Mouse (Mus musculus): ENCODE results near the gene Olfr368. TPM values are rescaled to one million over a fixed set of nuclear protein-coding genes. Genes with fewer than 3 reads are reported as not detected.
A peak's percentile ranks its signal among the peaks of the same experiment; 100 is the strongest.

The Olfr368 gene
- total RNA-seq (2015), result not detected in 2 replicates
- not detected in 2 replicates for total RNA-seq (2017)

DNA sequence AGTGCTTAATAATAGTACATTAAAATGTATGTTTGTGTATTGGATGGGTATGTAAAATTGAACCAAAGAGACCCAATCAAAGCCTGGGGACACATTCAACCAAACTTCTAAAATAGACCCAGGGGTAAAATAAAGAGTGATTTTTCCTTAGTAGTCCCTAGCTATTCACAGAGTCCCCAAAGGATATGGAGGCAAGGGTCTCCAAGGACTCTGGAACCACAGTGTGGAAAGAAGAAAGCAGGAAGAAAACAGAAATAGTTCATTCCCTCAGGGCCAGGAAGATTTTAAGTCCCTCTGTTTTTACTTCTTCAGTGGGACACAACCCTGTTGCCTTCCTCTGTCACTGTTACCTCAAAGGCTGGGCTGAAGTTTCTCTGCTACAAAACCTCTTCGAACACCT lies at the start of gene Olfr368:
Gene Olfr368 (plus strand): TSS at position 301 of the 400 bp plus-strand sequence.
- ATAC-seq (ENCODE audit: poor library complexity, severe bottlenecking), result no peak

DNA sequence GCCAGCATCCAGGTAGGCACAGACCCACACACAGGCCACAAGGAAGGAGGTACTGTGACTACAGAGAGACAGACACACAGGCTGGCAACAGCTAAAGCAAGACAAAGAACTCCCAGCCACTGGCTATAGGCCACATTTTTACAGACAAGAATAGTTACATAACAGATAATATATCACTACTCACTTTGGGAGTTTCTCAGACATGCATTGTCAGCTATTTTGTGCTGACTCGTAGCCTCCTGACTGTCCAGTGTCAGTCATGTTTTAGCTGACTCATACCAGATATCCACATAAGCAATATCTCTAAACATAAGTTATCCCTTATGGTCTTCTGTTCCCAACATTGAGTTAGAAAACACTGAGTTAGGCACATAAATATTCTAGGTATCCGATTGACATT lies 7.0 kb downstream of the Olfr368 start:
- no peak for ATAC-seq (ENCODE audit: poor library complexity, severe bottlenecking)

DNA sequence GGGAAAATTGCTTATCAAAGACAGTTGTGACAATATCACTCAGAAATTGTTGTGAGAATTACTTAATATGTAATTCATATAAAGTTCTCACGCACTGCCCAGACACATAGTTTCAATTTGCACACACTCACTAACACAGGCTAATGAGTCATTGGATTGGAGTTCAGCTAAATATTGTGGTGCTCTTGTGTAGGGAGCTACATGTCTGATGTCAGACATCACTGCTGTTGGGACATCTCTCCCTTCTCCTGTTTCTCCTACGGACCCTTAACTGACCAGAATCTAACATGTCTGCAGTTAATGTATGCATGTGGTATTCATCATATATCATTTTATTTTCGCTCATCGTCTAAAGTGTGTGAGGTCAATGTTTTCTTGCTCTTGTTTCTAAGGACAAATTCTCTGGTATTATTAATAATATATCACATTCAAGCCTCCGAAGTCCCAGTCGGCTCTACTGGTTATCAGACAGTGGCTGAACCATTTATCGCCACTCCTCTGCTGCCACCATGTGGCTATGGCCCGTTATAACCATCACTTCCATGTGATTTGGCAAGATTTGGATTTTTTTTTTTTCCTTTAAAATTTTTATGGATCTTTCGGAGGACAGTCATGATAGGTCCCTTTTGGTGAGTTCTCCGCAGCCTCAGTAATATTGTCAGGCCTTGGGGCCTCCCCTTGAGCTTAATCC lies 12.3 kb downstream of the Olfr368 start:
- ATAC-seq (ENCODE audit: poor library complexity, severe bottlenecking), result peak; percentile 70; the same call in 1 of the 2 replicates

DNA sequence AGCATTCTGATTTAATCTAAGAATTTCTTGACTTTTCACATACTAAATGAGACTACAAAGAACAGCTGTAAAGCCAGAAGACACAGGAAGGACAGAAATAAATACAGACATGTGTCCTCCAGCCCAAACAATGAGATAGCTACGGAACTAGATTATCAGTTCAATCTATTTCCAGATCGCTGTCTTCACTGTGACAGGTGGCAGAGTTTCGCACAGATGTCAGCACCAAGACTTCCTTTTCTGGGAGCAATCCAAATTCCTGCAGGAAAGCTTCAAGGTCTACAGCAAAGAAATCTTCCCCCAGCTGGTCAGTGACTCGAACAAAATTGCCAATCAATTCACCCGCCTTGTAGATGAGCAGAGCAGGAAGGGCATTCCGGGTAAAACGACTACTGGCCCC lies 25.4 kb downstream of the Olfr368 start:
- ATAC-seq (ENCODE audit: poor library complexity, severe bottlenecking), result no peak

DNA sequence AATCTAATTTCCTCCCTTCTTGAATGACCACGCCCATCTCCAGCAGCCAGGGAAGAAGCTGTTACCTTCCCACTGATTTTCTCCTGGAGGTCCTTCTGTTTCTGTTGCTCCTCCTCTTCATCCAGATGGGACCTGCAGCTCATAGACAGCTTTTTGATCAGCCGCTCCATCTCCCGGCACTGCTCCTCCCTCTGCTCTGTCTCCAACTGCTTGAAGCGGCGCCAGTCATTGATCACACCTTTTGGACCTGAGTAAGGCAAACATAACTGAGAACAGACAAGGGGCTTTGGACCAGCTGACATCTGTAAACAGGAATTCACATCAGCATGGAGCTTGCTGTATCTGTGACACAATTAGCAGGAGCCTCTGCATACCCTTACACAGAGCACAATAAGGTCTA lies 29.3 kb downstream of the Olfr368 start:
- no peak for ATAC-seq (ENCODE audit: poor library complexity, severe bottlenecking)

DNA sequence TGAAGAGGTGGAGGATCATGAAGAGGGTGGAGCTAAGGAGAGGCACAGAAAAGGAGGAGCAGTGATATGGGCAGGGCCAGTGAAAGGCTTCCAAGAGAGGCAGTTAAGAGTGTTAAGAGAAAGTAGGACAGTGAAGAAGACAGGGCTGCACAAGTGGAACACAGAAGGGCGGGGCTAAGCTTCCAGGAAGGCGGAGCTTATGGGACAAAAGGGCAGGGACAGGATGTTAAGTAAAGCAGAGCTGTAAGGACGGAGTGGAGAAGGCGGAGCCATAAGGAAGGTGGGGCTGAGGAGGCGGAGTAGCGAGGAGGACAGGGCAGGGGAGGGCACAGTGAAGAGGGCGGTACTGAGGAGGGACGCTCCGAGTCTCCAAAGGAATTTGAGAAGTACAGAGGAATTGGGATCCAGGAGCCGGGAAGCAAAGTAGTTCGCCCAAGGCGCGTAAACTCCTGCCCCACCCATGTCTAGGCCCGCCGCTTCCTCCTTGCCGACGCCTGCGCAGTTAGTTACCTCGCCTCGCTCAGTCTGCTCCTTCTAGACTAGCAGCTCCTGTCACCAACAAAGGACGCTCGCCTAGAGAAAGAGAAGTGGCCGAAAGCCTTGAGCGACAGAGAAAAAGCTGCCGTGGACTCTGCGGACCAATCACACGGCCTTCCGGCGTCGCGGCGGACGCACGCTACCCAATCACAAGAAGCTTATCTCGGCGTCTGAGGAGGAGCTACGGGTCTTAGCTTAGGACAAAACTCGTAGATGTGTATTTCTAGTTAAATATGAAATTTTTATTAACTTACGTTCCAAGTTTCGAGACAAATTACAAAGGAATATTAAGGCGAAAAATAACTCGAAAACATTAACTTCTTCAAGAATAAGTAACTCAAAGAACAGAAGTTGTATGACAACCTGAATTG lies 32.6 kb downstream of the Olfr368 start, which contains the start of gene Pdcl:
Gene Pdcl (minus strand): TSS at position 700 of the 908 bp plus-strand sequence.
- peak; percentile 92 for ATAC-seq (ENCODE audit: poor library complexity, severe bottlenecking)

DNA sequence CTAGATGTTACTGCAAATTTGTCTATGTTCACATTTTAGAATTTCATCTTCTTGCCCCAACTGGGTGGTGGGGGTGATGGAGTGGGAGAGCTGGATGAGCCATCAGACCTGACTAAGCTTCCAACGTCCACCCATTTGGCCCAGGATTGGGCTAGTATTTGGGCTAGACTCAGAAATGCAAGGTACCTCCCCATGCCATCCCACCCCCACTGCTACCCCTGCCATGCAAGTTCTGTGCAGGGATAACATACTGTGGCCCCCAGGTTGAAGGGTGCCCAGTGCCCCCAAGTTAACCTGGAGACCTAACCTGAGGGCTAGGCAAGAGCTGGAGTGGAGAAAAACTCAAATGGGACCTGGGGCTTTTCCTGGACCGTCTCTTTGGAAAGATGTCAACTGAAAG lies 33.6 kb downstream of the Olfr368 start:
- ATAC-seq (ENCODE audit: poor library complexity, severe bottlenecking), result no peak

DNA sequence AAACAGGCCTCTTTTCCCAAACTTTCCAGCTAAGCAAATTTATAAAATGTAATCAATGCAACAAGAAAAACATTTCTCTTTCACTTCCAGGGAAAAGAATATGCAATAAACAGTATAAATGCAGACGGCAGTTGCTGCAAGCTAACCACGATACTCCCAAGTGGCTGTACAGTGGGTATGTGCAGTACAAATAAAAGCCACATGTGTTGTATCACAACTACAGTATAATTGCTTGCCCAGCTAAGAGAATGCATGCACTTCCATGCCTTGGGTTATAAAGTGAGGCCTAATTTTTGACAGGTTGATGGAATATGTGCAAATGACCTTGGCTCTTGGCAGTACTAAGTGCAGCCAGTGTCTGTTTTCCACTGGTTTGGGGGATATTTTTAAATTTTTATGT lies 44.3 kb downstream of the Olfr368 start:
- ATAC-seq (ENCODE audit: poor library complexity, severe bottlenecking), result no peak

DNA sequence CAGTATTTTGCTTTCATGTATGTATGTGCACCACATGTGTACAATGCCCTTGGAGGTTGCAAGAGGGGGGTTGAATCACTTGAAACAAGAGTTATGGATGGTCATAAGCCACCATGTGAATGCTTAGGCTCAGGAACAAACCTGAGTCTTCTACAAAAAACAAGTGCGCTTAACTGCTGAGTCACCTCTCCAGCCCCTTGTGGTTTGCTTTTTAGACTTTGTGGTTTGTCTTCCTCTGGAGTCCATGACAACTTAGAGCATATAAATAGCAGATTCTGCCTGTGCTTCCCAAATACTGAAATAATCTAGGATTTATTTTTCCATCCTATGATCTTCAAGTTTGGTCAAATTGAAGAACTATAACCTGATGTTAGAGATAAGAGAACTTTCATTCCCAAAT lies 49.7 kb downstream of the Olfr368 start:
- peak; percentile 54; the same call in 1 of the 2 replicates for ATAC-seq (ENCODE audit: poor library complexity, severe bottlenecking)

DNA sequence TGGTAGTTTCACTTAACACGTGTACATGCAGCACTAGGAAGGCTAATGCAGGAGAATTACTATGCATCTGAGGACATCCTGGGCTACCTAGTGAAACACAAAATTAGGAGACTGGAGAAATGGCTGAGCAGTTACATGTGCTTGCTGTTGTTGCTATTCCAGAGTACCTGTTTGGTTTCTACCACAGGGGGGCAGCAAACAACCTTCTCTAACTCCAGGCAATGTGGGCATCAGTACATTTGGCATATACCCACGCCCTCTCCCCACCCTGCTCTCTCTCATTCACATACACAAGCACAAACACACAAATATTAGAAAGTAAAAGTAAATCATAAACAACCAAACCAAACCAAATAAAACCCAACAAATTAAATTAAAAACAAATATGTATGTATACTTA lies 53.9 kb downstream of the Olfr368 start:
- ATAC-seq (ENCODE audit: poor library complexity, severe bottlenecking), result peak; percentile 95

Other genes with a start within 250 kb of the Olfr368 start
- gene Olfr361, start 237.2 kb upstream of the Olfr368 start, total RNA-seq (2015), result not detected in 2 replicates
- not detected in 2 replicates for gene Olfr361, start 237.2 kb upstream of the Olfr368 start, total RNA-seq (2017)
- not detected in 2 replicates for gene Olfr362, start 208.6 kb upstream of the Olfr368 start, total RNA-seq (2015)
- not detected in 2 replicates for gene Olfr362, start 208.6 kb upstream of the Olfr368 start, total RNA-seq (2017)
- gene Olfr364-ps1, start 187.2 kb upstream of the Olfr368 start, total RNA-seq (2015), result not detected in 2 replicates
- gene Olfr364-ps1, start 187.2 kb upstream of the Olfr368 start, total RNA-seq (2017), result not detected in 2 replicates
- gene Olfr365, start 138.3 kb upstream of the Olfr368 start, total RNA-seq (2015), result not detected in 2 replicates
- gene Olfr365, start 138.3 kb upstream of the Olfr368 start, total RNA-seq (2017), result not detected in 2 replicates
- gene Olfr366, start 114.9 kb upstream of the Olfr368 start, total RNA-seq (2015), result not detected in 2 replicates
- not detected in 2 replicates for gene Olfr366, start 114.9 kb upstream of the Olfr368 start, total RNA-seq (2017)
- gene Pdcl, start 32.8 kb downstream of the Olfr368 start, total RNA-seq (2015), result 17.6 and 23.0 TPM in 2 replicates
- gene Pdcl, start 32.8 kb downstream of the Olfr368 start, total RNA-seq (2017), result 75.0 and 84.4 TPM in 2 replicates
- 30.6 and 31.1 TPM in 2 replicates for gene Rc3h2, start 96.4 kb downstream of the Olfr368 start, total RNA-seq (2015)
- 37.3 and 42.5 TPM in 2 replicates for gene Rc3h2, start 96.4 kb downstream of the Olfr368 start, total RNA-seq (2017)
- 6.2 and 6.4 TPM in 2 replicates for gene Zbtb26, start 116.6 kb downstream of the Olfr368 start, total RNA-seq (2015)
- gene Zbtb26, start 116.6 kb downstream of the Olfr368 start, total RNA-seq (2017), result 5.9 and 6.3 TPM in 2 replicates
- gene Zbtb6, start 116.7 kb downstream of the Olfr368 start, total RNA-seq (2015), result 16.2 and 18.4 TPM in 2 replicates
- gene Zbtb6, start 116.7 kb downstream of the Olfr368 start, total RNA-seq (2017), result 23.1 and 24.8 TPM in 2 replicates
- gene Rabgap1, start 116.8 kb downstream of the Olfr368 start, total RNA-seq (2015), result 21.6 and 28.3 TPM in 2 replicates
- 29.9 and 37.6 TPM in 2 replicates for gene Rabgap1, start 116.8 kb downstream of the Olfr368 start, total RNA-seq (2017)
- gene Gpr21, start 189.8 kb downstream of the Olfr368 start, total RNA-seq (2015), result 0.69 and 1.7 TPM in 2 replicates
- gene Gpr21, start 189.8 kb downstream of the Olfr368 start, total RNA-seq (2017), result 0.84 and 1.4 TPM in 2 replicates

Data from megakaryocyte, adult 5-6 weeks (primary cell).